Mouse (Mus musculus) embryonic facial prominence, embryonic 14.5 days (tissue): ENCODE measurements around the gene Olfr341. TPM values are rescaled to one million over a fixed set of nuclear protein-coding genes. Genes with fewer than 3 reads are reported as not detected.

ENCODE experiments used
- ATAC-seq: fragments of 200-750 bp; cut with Nextera tagmentation; 2 replicates; pipeline ENCODE4 v1.8.0; 2017; ENCODE audit warnings: low read depth, moderate number of reproducible peaks, moderate TSS enrichment
- DNase-seq: peaks from one replicate; pipeline ENCODE4 v3.0.0-alpha.2; 2015; ENCODE audit warnings: low spot score
- H3K27ac ChIP-seq: fragments of 300-500 bp; sonication (generic); replicated peaks from 2 replicates; pipeline ENCODE4 v1.5.1; 2014; ENCODE audit warnings: low read depth, mild to moderate bottlenecking, low read length, moderate library complexity
- H3K27me3 ChIP-seq: fragments of 300-500 bp; sonication (generic); replicated peaks from 2 replicates; pipeline ENCODE4 v1.6.1; 2014; ENCODE audit warnings: low read length; ENCODE audit not compliant: control insufficient read depth, insufficient read depth
- H3K36me3 ChIP-seq: fragments of 300-500 bp; sonication (generic); 2 replicates; pipeline ENCODE4 v1.6.1; 2014; ENCODE audit warnings: low read length, mixed read lengths; ENCODE audit not compliant: control insufficient read depth, insufficient read depth
- H3K4me1 ChIP-seq: fragments of 300-500 bp; sonication (generic); 2 replicates; pipeline ENCODE4 v1.6.1; 2014; ENCODE audit warnings: antibody characterized with exemption, low read length; ENCODE audit not compliant: control insufficient read depth, insufficient read depth
- H3K4me2 ChIP-seq: fragments of 300-500 bp; sonication (generic); 2 replicates; pipeline ENCODE4 v1.6.1; 2014; ENCODE audit warnings: low read depth, mild to moderate bottlenecking, low read length, moderate library complexity, mixed read lengths
- H3K4me3 ChIP-seq: fragments of 300-500 bp; sonication (generic); 2 replicates; pipeline ENCODE4 v1.5.1; 2014; ENCODE audit warnings: low read depth, mild to moderate bottlenecking, low read length
- H3K9ac ChIP-seq: fragments of 300-500 bp; sonication (generic); 2 replicates; pipeline ENCODE4 v1.6.1; 2014; ENCODE audit warnings: low read depth, mild to moderate bottlenecking, low read length, moderate library complexity, mixed read lengths
- H3K9me3 ChIP-seq: fragments of 300-500 bp; sonication (generic); 2 replicates; pipeline ENCODE4 v1.6.1; 2016; ENCODE audit warnings: low read length; ENCODE audit not compliant: control insufficient read depth
- WGBS: fragments of 180-500 bp; shearing (Covaris S2); extraction: QIAGEN DNeasy Blood & Tissue Kit; methylation state at CpG from one replicate; pipeline ENCODE4 v1.1.7; 2014; 5-methylcytosine and 5-hydroxymethylcytosine counted together
- polyA plus RNA-seq: library from polyadenylated mRNA; unstranded; fragments of >200 nt; fragmentation: Nextera tagmentation; extraction: Ambion mirVana; gene quantifications from 2 replicates; pipeline ENCODE4 v1.2.1, GENCODE M21; 2014

Olfr341 gene
- 0.04 and 0.06 TPM in 2 replicates for polyA plus RNA-seq

GRCm38 (mm10) chr2:36482368-36482767 lies at the start of gene Olfr341:
Olfr341 (minus strand) TSS chr2:36482468.
- ATAC-seq, result no peak
- no peak within 1 kb of the TSS for H3K4me3 ChIP-seq
- H3K4me1 ChIP-seq, result no peaks in the 10 kb centered on the region
- no peaks in the 10 kb centered on the region for H3K36me3 ChIP-seq
- H3K27ac ChIP-seq, result no peak within 1 kb of the TSS
- H3K27me3 ChIP-seq, result no peaks in the 10 kb centered on the region
- H3K9ac ChIP-seq, result no peak within 1 kb of the TSS
- DNase-seq, result no peak
- H3K4me2 ChIP-seq, result no peak within 1 kb of the TSS
- peaks cover 3% of the 10 kb centered on the region; the same call in 1 of the 2 replicates for H3K9me3 ChIP-seq

- WGBS, result 61% methylated on average over 3 of the region's 3 CpGs
- ATAC-seq, result no peak
- Histone ChIP-seq H3K4me2 (no peak within 1 kb of the TSS), H3K9me3 (0 out of 2 replicates have a peak, but pooled peaks cover 5% of the 10 kb centered on the region), H3K4me1 (no peaks in the 10 kb centered on the region), H3K9ac (no peak within 1 kb of the TSS), H3K27ac (no peak within 1 kb of the TSS), H3K27me3 (no peaks in the 10 kb centered on the region), H3K4me3 (no peak within 1 kb of the TSS), H3K36me3 (no peaks in the 10 kb centered on the region)
- no peak for DNase-seq
Measured at GRCm38 (mm10) chr2:36524698-36525097, 42.4 kb upstream of the Olfr341 start, which contains the start of gene Olfr342. Olfr342 (plus strand) TSS chr2:36524998.

- no peak overlapping the region for H3K9ac ChIP-seq
- peaks cover 3% of the 10 kb centered on the region; the same call in 1 of the 2 replicates for H3K9me3 ChIP-seq
- no peak overlapping the region for H3K4me2 ChIP-seq
- DNase-seq (no peak), ATAC-seq (no peak)
- no peaks in the 10 kb centered on the region for H3K4me1 ChIP-seq
- no peak overlapping the region for H3K4me3 ChIP-seq
- H3K27ac ChIP-seq, result no peak overlapping the region
- H3K27me3 ChIP-seq, result no peaks in the 10 kb centered on the region
- H3K36me3 ChIP-seq, result no peaks in the 10 kb centered on the region
Measured at GRCm38 (mm10) chr2:36473634-36474033, 8.6 kb downstream of the Olfr341 start.

- ATAC-seq (no peak), DNase-seq (no peak)
- Histone ChIP-seq H3K36me3 (no peaks in the 10 kb centered on the region), H3K27ac (no peak within 1 kb of the TSS), H3K4me3 (no peak within 1 kb of the TSS), H3K9ac (no peak within 1 kb of the TSS), H3K4me1 (no peaks in the 10 kb centered on the region), H3K9me3 (0 out of 2 replicates have a peak, but pooled peaks cover 5% of the 10 kb centered on the region), H3K4me2 (no peak within 1 kb of the TSS), H3K27me3 (no peaks in the 10 kb centered on the region)
- WGBS, result 45% methylated on average over 1 of the region's 1 CpGs
Measured at GRCm38 (mm10) chr2:36452287-36452686, 30.0 kb downstream of the Olfr341 start, which contains the start of gene Olfr340. Olfr340 (plus strand) TSS chr2:36452587.

Other genes with a start within 250 kb of the Olfr341 start
- not detected in 2 replicates for gene Olfr338, start 108.9 kb downstream of the Olfr341 start, polyA plus RNA-seq
- gene Olfr339, start 63.5 kb downstream of the Olfr341 start, polyA plus RNA-seq, result not detected in 2 replicates
- gene Olfr340, start 29.9 kb downstream of the Olfr341 start, polyA plus RNA-seq, result not detected in 2 replicates
- gene Olfr342, start 42.5 kb upstream of the Olfr341 start, polyA plus RNA-seq, result not detected in 2 replicates
- 0.03 and 0.06 TPM in 2 replicates for gene Olfr344, start 84.2 kb upstream of the Olfr341 start, polyA plus RNA-seq
- not detected in 2 replicates for gene Olfr345, start 157.6 kb upstream of the Olfr341 start, polyA plus RNA-seq
- gene Olfr346, start 203.3 kb upstream of the Olfr341 start, polyA plus RNA-seq, result not detected in 2 replicates
- not detected in 2 replicates for gene Olfr347, start 249.4 kb upstream of the Olfr341 start, polyA plus RNA-seq